Mouse (Mus musculus): ENCODE measurements around the gene Gm21885.

GRCm38 (mm10) chr11:94269906-94270305 lies 11.8 kb upstream of the Gm21885 start:
- TF ChIP-seq TAL1 (conservative IDR thresholded peaks at IDR 0.05; ENCODE audit: low read depth, low read length) = no peak
- TF ChIP-seq CTCF (IDR thresholded peaks at IDR 0.05; ENCODE audit: low read depth, low read length) = no peak
- no peak for TF ChIP-seq GATA1 (IDR thresholded peaks at IDR 0.05; ENCODE audit: borderline replicate concordance, low read length)
